Mouse (Mus musculus): ENCODE data around the gene Thumpd3.
A peak's percentile ranks its signal among the peaks of the same experiment; 100 is the strongest.

Gene Thumpd3

DNA sequence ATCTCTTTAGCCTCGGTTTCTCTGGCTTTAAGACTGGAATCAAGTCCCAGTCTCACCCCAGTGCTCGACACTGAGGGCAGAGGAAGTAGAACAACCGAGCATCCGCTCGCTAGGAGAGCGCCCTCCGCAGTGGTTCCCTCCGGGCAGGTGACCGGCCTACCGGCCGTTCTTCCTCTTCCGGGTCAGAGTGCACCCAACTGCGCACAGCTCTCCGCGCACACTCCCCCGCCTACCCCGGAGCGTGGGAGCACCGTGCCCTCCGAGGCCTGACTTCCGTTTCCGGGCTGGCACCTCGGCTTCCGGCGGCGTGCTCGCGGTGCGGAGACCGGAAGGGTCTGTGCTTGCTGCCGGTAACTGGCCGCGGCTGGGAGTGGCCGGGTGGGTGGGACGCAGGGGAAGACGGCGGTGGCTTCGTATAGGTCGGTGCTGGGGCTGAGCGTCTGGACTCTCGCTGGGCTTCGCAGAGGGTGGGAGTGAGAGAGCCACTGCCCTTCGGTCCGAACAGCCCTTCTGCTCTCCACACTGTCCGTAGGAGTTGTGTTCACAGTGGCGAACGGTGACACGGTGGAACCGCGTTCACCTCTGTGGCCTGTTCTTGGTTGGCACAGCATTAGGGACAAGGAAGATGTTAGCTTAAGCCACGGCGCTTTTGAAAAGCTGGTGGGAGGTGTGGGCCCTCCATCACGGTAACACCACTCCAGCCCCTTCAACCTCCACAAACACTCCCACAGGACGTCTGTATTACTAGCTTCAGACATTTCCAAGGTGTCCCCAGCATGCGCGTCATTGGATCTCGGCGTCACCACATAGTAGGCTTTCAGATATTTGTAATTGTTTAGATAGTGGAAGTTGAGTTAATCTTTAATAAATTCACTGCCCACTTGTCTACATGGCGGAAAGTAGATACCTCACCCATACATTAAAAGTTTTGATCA is at the start of gene Thumpd3:
TSS of gene Thumpd3 (plus strand) at position 185 of the 935 bp plus-strand sequence.
- peak; percentile 94 to 96 for DNase-seq (ENCODE audit: low spot score in 2 of 2)

DNA sequence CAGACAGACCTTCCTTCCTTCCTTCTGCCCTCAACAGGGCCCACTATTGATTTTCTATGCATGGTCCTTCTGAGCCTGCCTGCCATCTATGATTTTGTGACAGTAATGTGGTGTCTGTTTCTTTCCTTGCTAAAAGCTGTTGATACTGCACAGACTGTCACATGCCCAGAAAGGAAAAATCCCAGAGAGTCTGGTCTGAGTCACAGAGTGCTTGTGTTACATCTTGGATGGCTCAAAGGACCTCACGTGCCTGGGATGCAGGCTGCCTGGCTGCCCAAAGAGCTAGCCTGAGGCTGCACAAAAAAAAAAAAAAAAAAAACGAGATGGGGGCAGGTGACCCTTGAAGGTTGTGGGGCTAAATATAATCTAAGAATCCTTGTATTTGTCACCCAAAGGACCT is 46.8 kb upstream of the Thumpd3 start:
- DNase-seq (ENCODE audit: low spot score in 2 of 2) = no peak

DNA sequence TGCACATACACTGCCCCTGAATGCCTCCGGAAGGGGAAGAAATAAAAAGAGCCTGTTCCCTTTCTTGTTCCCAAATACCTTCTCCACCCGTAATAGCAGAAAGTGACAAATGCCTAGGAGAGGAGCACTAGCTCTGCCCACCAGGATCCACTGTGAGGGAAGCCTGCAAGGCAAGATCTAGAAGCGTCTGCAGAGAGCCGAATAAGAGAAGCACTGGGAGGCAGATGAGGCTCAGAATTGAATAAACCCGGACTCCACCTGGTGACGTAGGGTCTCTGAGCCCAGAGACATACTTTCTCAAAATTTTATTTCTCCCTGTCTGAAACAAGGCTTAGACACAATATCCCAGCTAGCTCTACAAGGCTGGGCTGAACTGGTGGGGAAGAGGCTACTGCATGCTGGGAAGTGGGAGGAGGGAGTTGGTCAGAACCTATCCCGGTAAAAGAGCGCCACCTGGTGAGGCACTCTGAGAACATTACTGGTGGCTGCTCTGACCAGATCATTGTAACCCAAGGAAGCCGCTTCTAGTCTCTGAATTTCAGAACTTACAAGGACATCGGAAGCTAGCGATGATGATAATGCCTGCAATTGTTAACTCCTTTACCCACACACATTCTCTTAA is 45.2 kb upstream of the Thumpd3 start:
- DNase-seq (ENCODE audit: low spot score in 2 of 2) = peak; percentile 66 to 89

DNA sequence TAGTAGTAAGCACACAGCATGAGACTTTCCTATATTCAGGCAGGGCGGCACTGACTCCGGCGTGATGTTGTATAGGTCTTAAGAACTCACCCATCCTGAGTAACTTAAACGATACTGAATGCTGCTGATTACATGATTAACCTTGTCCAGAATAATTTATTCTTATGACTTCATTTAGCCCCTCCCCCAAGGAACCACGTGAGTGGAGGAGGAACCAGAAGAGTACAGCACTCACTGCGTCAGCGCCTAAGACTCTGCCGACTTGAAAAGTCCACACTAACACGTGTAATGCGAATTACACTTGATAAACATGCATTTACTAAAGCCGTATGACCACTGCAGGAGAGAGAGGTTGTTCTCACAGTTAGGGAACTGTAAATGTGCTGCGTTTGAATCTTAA is 44.3 kb upstream of the Thumpd3 start:
- DNase-seq (ENCODE audit: low spot score in 2 of 2) = no peak

DNA sequence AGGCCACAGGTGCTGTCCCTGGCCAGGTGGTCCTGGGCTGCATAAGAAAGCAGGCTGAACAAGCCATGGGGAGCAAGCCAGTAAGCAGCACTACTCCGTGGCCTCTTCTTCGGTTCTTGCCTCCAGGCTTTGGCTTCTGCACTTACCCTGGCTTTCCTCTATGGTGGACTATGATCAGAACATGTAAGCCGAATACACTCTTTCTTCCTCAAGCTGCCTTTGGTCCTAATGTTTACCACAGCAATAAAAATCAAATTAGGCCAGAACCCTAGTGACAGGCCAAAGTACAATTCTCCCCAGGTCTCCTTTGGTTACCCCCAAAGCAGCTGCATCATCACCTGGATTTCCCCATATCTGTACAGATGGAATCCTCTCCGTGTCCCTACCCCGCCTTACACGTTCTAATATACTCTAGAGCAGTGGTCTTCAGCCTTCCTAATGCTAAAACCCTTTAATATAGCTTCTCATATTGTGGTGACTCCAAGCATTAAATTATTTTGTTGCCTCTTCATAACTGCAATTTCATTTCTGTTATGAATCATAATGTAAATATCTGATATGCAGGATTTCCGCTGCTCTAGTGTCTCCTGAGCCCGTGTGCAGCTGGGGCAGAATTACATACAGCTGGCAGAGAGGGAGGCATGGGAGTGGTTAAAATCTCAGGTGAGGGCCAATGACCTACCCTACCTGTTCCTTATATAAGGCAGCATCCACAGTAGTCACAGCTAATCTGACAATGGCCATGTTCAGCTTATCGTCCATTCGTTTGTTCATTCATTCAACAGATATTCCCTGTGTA is 42.5 kb upstream of the Thumpd3 start:
- DNase-seq (ENCODE audit: low spot score in 2 of 2) = no peak

DNA sequence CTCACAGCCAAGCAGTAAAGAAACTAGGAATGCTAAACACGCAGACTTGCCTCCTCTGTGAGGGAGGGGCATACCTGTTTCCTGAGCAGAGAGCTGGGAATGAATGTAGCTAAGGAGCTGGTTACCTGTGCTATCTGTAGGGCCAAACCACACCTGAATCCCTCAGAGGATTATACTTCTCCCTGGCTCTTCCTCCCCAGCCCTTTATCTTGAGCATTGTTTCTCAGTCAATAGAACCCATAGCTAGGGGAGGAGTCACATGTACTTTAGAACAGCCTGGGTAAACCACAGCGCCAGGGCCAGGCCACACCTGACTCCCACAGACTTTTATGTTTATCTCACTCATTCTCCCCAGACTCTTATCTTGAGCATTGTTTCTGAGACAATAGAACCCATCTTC is 39.2 kb upstream of the Thumpd3 start:
- DNase-seq (ENCODE audit: low spot score in 2 of 2) = no peak

DNA sequence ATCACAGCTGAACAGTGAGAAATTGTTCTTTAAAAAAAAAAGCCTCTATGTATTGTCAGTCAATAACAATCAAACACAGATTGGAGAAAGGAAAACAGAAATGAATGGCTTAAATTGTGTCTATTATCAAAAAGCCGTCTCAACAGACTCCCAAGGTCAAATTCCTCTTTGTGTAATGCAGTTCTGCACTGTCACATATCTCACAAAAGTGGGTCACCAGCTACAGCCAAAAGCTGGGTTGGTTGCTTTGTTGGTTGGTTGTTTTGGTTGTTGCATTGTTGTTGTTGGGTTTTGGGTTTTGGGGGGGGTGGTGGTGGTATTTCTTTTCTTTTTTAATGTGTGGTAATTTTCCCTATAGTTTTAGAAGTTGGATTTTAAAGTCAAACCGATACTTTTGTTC is 34.1 kb upstream of the Thumpd3 start:
- no peak for DNase-seq (ENCODE audit: low spot score in 2 of 2)

DNA sequence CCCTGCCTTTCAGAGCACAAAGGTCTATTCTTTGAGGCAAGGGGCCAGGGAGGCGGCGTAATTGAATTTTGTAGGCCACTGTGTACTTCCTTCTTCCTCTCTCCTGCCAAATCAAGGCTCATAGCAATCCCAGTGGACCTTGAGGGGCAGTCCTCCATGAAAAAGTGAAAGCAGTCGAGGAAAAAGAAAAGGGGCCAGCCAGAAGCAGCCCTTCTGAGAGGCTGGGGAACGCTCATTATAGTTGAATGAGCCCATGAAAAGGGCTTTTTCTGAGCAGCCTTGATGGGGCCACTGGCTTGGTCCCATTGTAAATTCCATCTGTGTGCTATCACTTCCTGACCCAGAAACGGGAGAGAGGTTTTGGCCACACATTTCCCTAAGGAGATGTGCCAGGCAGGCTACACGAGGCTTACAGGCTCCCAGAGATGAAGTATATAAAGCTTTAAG is 33.5 kb upstream of the Thumpd3 start:
- peak; percentile 48 to 77 for DNase-seq (ENCODE audit: low spot score in 2 of 2)

DNA sequence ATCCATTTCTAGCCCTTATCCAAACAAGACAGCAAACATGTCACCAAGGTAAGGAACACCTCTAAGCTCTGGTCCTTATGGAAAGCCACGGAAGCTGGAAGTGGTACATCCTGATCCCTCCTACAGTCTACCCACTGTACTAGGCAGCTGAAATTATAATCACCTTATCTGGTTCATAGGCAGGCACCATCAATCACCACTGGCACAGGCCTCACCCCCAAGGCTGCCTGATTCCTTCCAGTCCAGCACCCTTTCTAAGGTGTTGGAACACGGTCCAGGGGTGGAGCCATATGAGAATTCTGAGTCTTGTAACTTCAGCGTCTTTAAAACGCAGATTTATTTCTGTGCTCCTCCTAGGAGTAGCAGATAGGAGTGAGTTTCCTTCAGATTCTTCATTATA is 32.5 kb upstream of the Thumpd3 start:
- no peak for DNase-seq (ENCODE audit: low spot score in 2 of 2)

DNA sequence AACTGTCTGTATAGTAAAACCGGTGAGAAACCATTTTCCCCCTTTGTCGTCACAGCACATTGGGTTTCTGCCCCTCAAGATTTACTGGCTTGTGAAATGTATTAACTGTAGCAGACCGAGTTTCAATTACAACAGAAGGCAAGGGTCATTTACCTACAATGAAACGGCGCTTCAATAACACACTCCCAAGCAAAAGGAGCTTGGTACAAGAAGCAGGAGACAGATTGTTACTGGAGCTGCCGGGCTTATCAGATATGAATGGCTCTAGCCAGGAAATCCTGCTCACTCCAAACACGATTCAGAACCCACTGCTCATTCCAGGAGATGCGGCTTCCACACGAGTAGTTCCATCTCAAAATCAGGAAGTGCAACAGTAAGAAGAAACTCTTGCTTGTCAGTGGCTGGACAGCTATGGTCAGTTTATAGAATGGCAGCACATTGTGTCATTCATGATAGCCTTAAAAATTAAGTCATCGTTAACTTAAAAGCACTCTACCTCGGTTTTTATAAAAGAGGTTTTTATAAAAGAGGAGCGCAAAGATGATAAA is 28.5 kb upstream of the Thumpd3 start:
- no peak for DNase-seq (ENCODE audit: low spot score in 2 of 2)

DNA sequence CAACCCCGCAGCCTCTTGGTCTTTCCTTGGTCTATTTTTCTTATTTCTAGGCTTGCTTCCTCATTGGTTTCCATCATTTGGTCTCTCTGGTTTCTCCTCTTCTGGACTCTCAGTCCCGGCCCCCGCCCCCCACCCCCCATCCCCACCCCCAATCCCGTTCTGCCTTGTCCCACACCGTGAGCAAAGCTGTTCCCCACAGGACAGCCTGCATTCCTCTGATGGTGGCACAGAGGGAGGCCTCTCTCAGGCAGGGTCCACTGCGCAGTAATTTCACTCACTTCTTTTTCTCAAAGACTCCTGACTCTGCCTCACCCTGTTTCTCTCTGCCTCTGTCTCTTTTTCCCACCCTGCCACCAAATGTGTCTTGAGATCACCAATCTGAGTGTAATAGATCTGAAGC is 27.9 kb upstream of the Thumpd3 start:
- DNase-seq (ENCODE audit: low spot score in 2 of 2) = no peak

DNA sequence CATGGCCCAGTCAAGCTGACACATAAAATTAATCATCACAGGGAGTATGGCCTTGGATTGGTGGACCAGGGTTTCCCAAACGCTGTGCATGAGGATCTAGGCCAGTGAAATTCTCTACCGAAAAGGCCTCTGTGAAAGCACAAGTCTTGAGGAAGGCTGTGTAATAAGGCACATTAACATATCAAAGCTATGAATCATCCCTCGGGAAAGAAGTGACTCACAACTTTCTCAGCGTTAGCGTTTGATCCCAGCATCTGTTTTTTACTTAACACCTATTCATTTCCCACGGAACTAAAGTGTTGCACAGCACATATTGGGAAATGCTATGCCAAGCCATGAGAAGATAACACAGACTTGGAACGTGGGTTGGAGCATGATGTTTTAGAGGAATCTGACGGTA is 21.2 kb upstream of the Thumpd3 start:
- DNase-seq (ENCODE audit: low spot score in 2 of 2) = peak in 1 of 2 experiments; percentile 41

DNA sequence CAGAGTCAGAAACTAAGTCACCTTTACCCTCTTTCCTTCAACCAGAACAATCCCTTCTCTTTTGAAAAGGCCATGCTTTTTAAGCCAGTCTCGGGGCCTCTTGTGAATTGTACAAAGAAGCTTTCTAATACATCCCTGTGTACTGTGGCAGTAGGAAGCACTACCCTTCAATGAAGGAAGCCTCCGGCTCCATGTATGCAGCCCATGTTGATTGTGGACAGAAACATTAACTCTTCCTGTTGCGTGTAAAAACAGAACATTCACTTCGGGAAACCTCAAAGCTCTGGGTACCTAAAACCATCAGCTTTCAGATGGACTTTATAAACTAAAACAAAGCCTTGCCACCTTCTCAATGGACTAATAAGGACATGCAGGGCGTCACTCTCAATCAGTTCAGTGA is 20.3 kb upstream of the Thumpd3 start:
- DNase-seq (ENCODE audit: low spot score in 2 of 2) = no peak

DNA sequence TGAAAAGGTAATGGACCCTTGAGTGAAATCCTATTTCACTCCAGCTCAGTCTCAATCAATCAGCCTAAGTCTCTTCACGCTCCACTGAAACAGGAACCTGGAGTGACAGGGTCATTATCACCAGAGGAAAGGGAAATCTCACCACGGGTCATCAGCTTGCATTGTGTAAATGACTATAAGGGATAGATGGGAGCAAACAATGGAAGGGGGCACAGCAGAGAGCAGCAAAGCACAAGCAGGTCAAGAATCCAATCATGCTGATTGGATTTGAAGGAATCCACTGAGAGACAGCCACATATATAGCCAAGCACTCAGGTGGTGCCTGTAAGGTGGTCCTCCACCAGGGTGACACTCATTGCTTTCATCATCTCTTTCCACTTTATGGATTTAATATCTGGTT is 18.6 kb upstream of the Thumpd3 start:
- DNase-seq (ENCODE audit: low spot score in 2 of 2) = no peak

DNA sequence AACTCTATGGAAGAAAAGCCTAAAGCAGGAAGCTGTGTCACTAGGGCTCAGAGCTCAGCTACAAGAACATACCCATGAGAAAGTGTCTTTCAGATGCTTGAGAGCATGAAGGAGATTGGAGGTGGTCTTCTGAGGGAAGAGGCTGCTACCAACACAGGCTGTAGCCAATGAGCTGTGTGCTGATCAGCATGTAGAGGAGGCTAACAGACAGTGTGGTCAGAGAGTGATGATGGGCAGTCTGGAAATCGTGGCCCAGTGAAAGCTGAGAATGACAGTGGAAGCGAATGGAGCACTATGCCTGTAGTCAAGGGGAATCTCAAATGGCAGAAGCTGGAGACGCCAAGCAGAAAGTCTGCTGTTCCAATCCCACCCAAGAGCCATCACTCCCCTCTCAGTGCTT is 17.0 kb upstream of the Thumpd3 start:
- no peak for DNase-seq (ENCODE audit: low spot score in 2 of 2)

DNA sequence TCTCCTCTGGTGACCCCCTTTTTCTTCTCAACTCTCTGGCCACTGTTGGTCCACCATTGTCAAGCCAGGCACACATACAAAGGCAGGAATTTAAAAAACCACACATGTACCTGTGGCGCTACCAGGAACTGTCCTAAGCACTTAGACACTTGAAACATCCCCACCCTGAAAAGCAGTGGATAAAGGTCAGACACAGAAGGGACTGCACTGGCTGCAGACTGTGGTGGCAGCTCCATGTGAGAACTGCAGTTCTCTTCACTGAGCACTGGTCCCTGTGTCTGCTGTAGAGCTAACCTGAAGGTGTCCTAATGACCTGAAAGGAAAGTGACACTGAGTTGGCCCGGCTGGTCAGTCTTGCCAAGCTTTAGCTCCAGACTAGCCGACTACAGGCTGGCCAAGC is 15.5 kb upstream of the Thumpd3 start:
- no peak for DNase-seq (ENCODE audit: low spot score in 2 of 2)

DNA sequence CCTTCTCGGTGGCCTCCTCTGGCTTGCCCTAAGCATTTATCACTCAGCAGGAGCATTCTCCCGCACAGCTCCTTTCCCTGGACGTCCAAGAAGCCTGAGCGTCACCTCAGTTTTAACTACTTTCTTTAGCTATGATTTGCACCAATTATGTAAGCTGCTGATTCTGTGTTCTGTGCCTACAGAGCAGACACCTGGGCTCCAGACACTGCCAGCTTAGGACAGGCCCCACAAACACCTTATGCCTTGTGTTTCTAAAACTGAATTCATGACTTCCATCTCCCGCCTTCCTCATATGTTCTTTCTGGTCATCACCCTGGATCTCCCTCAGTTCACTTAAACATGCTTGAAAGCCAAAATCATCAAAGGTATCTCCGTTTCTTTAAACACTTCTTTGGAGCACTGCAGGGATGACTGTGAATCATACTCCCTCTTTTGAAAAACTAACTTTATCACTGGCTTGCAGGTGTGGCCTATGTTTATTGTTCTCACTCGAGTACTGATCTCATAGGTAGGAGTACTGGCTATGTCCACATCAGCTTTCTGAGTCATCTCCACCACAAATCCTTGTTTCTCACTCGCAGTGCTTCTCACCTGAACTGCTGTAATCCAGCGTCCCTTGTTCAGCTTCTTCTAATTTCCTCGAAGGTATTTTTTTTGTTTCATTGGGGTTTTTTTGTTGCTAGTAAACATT is 14.9 kb upstream of the Thumpd3 start:
- no peak for DNase-seq (ENCODE audit: low spot score in 2 of 2)

DNA sequence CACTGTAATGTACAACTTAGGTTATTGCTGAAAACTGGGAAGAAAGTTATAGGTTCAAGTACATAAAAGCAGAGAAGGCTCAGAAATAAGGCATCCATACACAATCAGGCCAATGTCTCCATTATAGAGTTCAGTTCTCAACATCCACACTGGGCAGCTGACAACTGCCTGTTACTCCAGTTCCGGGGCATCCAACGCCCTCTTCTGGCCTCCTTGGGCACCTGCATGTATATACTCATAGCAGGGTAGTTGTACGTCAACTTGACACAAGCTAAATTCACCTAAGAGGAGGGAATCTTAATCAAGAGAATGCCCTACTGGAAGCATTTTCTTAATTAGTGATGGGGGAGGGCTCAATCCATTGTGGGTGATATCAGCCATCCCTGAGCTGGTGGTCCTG is 13.9 kb upstream of the Thumpd3 start:
- no peak for DNase-seq (ENCODE audit: low spot score in 2 of 2)

DNA sequence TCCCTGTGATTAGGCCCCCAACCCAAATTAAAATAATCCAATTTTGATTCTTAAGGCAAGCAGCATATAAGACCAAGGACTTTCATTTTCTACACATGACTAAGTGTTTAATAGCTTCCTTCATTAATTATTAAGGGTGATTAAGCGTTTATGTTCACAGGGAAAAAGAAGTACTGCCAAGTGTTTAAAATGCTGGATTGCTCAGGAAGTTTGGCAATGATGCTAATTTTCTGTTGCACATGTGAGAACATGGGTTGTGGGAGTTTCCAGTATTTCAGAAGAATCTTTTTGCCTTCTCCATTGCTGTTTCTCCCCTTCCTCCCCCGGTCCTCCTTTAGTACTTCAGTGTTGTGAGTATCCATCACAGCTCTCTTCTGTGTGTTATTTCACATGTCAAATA is 12.8 kb upstream of the Thumpd3 start:
- no peak for DNase-seq (ENCODE audit: low spot score in 2 of 2)

DNA sequence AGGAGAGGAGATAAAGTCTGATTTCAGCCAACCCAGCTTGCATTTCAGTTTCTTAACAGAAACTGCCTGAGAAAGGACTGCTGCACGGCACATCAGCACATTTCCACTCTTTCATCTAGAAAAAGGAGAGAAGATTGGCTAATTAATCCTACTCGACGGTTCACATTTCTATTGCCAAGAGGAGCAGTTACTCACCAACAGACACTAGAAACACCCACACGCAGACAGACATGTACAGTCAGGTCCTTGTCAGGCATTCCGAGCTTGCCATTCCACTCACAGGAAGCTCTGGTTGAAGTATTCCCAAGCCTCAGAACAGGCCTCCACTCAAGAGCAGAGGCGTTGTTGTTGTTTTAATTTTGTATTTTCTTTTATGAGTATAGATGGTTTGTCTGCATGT is 11.6 kb upstream of the Thumpd3 start:
- no peak for DNase-seq (ENCODE audit: low spot score in 2 of 2)

DNA sequence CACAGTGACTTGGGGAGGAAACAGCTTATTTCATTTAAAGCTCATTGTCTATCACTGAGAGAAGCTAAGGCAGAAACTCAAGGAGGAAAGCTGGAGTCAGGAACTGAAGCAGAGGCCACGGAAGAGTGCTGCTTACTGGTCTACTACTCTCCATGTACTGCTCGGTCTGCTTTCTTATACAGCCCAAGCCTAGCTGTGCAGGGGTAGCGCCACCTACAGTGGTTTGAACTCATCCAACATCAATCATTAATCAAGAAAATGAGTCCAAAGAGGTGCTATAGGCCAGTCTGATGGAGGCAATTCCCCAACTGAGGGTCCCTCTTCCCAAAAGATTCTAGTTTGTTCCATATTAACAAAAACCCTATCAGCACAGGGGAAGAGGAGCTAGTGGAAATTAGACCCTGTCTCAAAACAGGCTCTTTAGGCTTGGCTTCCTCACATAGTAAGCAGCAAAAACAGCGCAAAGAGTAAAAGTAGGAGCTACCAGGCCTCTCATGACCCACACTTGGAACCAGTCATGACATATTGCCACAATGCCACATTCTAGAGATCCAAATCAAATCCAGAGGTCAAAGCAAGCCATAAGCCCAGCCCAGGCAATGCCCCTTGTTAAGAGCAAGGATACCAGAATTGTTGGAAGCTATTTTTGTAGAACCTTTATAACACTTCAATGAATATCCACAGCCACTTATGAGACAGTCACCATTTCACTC is 9.4 kb upstream of the Thumpd3 start:
- DNase-seq (ENCODE audit: low spot score in 2 of 2) = no peak

Measured in frontal cortex, postnatal 10 days (tissue).